Mouse (Mus musculus): ENCODE measurements around the gene Pxylp1.
A peak's percentile ranks its signal among the peaks of the same experiment; 100 is the strongest.

Pxylp1 gene

DNA sequence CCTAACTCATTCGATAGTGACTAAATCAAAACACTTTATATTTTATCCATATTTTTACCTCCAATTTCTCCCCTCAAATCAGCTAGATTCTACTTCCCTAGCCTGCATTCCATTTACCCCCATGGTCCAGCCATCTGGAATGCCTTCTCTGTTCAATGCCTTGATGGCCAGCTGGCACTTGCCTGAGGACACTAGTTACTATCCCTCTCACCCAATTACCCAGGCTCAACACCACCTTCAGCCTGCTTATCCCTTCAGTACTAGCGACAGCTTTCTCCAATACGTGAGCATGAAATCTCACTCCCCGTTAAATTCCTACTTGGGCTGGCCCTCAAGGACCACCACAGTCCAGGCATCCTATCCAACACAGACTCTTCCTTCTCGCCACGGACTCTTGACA lies 2.2 kb downstream of the Pxylp1 start:
- peak; percentile 79 for DNase-seq

DNA sequence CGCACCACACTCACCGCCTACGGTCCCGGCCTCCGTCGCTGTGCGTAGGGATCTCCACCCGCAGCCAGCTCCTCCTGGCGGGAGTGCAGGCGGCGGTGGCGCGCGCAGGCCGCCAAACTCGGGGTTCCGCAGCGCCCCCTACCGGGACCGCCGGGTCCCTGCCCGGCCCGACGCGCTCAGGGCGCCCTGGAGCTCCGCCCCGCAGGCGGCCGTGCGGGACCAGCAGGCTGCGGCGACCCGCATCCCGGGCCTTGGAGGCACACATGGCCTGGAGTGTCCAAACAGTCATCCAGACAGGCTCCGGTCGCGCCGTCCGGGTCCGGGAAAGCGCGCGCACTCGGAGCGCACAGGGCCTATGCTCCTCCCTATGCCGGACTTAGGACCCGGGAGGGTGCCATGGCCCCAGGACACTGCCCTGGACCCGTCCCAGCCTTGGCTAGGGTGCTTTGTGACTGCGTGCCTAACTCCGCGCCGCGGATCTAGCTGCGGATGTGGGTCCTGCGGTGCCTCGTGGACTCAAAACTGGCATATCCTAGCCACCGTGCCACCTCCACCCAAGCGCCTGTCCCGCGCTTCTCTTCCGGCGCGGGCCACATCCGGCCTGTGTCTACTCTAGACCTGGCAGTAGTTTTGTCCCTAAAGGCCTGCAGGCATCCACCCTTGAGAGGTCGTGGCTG lies 3.0 kb downstream of the Pxylp1 start:
- DNase-seq, result peak; percentile 88

DNA sequence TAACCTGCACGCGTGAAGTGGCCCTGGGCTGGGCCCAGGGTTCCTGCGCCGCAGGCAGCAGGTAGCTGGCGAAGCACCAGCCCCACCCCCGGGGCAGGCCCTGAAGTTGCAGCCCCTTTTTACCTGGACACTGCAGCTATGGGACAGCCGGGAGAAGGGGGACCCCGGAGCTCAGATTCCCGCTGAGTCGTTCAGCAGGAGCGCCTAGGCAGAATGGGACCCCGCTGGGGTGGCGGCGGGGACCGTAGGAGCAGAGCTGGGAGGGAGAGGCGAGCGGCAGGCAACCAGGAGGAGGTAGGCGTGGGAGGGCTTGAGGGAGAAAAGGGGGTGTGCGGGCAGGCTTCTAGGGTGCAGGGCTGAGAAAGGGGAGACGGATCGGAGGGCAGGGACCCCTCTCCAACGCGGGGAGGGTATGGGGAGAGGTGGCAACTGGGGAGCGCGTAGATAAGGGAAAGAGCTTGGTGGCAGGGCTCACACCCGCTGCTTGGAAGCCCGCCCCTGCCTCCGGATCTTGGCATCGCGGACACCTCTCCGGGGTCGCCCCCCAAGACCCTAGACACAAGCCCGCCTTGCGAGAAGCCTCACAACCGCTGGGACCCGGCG lies 3.6 kb downstream of the Pxylp1 start:
- peak; percentile 82 for DNase-seq

DNA sequence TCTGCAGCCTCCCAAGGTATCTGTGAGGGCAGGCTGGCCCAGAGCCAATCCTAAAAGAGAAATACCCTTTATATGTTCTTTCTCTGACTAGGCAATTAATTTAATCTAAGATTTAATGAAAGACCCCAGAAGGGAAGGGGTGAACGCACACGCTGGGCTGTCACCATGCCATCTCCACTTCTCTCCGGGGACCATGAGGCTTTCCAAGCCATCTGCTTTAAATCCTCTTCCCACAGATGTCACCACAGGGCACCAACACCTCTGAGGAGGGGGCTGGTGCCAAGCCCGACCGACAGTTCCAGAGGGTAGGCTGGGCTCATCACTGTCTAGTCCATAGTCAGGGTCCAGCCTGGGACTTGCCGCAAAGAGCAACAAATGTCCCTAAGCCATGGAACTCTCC lies 4.5 kb downstream of the Pxylp1 start:
- peak; percentile 83 for DNase-seq

DNA sequence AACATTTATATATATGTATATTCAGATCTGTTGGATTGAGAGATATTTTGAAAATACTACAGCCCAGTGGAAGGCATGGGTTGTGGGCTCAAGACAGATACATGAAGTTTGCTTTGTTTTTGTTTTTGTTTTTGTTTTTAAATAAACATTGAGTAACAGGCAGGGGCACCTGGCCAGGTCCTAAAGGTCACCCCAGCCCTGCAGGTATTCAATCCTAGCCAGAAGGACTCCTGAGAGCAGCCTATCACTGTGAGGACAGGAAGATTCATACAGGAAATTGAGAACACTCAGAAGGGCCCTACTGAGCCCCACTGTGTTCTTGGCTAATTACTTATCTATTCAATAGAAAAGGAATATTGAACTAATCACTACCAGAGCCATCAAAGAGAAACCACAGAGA lies 5.0 kb downstream of the Pxylp1 start:
- no peak for DNase-seq

DNA sequence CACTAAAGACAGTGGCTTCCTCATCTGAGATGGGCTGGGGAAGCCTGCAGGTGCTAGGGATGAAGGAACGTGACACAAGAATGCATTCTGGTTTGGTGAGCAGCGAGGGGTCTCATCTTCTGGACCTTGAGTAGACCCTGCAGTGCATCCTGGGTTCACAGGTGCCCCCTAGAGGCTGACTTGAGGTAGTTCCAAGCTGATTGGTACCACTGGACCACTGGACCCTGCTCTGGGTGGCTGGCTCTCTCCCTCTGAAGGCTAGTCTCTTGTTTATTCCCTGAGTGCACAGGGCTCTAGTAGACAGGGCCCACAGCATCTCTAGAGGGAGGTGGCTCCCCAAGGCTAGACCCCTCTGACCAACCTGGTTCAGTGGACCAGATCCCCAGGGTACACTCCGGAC lies 6.7 kb downstream of the Pxylp1 start:
- DNase-seq, result peak; percentile 68

DNA sequence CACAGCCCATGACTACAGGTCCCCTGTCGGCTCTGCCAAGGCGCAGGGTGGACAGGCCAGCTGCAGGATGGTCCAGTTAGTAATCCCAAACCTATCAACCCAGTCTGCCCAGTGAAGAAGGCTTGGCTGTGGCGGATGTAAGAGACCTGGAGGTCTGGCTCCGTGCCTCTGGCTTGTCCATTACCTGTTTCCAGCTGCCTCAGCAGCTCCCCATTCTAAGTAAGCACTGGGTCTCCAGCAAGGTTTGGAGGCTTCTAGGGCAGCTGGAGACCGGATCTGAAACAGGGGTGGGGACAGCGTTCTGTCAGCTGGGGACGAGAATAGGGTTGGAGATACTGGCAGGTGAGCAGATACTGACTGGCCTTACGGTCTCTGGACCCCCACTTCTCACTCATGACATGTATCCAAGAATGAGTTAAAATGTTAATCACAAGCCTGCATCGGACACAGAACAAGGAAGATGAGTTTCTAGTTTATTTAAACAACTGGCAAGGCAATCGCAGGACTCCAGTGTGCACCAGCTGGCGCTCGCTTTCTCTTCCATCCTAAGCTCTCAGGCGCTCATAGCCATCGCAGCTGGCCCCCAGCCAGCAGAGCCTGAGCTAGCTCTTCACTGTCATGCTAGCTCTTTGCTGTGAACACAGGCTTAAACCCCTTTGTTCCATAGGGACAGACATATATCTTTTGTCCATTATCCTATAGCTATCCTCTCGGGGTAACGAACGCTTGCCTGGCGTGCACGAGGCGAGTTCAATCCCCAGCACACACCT lies 9.8 kb downstream of the Pxylp1 start:
- DNase-seq, result peak; percentile 71

DNA sequence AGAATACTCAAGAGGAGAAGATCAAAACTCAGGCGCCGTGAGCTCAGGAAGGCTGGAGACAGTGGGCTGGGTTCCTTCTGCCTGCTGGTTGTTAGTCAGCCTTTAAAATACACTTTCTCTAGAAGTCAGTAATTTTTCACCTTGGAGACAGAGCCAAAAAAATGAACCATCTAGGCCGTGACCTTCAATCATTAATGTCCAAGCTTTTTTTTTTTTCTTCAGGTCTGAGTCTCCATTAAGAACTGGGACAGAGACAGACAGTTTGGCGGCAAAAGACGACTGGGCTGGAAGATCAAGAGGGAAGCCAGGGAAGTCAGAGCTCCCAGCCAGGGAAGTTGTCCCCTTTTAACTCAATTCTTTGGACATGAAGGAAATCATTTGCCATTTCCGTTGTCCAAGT lies 10.6 kb downstream of the Pxylp1 start:
- no peak for DNase-seq

DNA sequence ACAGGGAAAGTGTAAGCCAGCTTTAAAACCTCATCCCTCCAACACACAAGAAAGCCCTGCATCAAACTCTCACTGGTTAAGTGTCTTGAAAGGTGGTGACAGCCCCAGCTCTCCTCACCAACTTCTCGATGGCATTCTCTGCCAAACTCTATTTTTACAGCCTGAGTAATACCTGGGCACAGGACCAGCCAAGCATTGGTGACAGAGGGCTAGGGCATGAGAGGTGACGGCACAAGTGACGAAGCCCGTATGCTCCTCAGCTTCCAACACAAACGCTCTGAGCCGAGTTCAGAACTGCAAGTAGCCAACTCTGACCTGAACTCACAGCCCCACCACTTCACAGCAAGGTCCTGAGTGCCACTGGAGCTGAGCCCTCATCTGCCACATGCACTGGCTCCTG lies 13.4 kb downstream of the Pxylp1 start:
- peak; percentile 91 for DNase-seq

DNA sequence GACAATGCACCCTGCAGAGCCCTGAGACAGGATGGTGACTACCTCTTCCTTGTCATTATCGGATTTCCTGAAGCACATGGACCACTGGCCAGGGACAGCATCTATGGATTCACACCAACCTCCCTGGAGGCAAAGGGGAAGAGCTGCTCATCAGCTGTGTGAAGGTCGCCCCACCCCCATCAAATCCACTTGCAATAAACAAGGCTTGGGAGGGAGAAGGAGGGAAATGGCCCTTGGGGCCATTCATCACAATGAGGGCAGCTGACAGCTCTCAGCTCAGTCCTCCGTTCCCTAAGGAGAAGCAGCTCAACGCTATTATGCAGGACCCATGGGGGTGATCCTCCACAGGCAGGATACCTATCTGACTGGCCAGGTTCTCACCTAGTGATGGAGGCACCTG lies 14.0 kb downstream of the Pxylp1 start:
- no peak for DNase-seq

DNA sequence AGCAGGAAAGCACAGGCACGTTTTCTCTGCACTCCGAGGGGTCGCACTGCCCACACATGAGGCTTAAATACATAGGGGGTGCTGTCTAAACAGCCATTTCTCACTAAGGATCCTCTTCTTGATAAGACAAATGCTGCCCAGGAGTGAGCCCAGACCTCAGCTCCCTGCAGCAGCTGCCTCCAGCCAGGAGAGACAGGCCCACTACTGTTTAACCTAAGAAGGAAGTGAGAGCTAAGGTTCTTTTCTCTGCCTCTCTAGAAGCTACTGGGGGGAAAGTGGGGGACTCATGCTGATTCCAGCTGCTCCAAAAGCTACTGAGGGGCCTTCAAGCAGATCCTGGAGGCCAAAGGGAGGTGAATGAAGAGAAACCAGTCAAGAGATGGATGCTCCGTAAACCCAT lies 16.8 kb downstream of the Pxylp1 start:
- DNase-seq, result peak; percentile 27

DNA sequence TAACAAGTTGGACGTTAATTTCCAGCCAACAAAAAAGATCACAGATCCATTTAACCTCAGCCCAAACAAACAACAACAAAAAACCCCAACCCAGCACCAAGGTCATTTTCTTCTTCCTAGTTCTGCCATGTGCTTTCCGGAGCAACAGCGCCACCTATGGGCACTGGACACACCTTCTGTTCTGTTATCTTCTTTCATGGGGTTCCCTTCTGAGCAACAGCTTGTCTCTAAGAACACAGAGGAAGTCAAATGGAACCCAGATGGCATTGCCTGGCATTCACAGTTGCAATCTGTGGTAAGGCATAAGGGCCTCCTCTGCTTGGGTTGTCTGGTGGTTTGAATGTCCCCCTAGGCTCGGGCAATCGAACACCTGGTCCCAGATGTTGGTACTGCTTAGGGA lies 19.4 kb downstream of the Pxylp1 start:
- peak; percentile 92 for DNase-seq

DNA sequence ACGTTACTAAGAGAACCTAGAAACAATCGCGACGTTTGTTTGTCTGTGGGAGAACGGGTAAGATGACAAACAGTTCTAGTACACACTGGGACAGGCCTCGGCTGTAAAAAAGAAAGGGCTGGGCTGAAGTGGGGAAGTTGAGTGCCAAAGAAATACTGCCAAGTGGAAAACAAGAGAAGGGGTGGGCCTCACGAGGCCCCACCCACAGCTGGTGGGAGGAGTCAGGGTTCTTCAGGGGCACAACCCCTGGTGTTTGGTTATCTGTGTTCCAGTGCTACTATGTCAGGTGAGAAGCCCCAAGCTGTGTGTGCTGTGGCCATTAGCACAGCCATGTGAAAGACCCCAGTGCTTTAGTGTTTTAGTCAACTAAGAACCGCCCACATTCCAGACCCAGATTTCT lies 22.4 kb downstream of the Pxylp1 start:
- DNase-seq, result no peak

DNA sequence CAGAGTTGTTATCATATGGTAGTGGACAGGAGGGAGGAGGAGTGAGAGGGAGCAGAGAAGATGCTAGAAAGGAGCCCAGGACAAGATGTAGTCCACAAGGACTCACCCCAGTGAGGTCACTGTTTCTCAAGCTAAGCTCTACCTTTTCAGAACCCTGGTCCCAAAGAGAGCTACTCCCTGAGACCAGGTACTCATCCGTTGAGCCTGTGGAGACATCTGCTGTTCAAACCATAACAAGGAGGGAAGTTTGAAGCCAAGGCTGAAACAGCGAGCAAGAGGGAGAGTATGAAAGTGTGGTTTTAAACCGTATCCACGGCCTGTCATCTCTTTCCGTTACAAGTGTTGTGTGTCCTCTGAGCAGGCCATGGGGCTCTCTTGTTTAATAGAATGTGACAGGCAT lies 22.9 kb downstream of the Pxylp1 start:
- no peak for DNase-seq

DNA sequence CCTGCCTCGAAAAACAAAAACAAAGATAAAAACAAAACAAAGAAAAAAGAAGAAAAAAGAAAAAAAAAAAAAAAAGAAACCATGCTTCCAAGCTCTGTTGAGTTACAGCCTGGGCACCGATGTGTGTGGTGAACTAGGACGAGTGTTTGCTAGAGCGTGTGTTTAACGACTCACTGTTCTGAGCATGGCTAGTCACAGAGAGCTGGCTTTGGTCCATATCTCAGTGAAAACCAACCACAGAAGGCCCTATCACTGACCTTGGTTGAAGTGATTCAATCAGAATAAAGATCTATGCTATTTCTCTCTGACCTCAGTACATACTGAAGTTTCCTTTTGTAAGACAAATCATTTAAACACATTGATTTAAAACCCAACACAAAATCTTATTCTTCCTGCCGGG lies 23.9 kb downstream of the Pxylp1 start:
- DNase-seq, result no peak

DNA sequence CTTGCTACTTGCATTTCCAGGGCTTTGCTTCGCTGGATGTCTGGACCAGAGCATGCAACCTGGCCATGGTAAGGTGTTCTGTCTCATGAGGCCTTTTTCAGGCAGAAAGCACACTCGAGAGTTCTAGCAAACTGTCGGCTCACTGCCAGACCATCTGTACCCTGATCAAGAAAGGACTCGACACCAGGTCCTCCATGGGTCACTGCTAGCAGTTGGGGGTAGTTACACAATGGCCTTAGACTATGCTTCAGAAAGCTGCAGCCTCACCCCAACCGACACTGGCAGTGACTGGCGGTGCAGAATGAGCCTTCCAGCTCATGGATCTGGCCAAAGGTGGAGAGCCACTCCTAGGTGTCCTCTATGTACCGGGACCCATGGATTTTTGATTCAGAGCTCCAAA lies 25.3 kb downstream of the Pxylp1 start:
- DNase-seq, result peak; percentile 80

DNA sequence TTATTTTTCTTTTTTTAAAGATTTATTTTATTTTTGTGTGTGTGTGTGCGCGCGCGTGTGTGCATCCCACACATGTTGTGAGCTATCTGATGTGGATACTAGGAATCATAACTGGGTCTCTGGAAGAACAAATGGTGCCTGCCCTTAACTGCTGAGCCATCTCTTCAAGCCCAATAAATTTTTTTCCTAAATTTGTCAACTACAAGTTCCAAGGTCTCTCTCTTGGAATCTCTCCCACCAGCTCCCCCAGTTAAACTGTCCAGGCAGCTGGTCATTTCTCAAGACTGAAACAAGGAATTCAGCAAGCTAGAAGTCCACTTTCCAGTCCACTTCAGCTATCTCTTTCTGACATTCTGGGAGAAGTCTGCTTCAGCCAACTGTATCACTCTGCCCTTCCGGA lies 26.3 kb downstream of the Pxylp1 start:
- no peak for DNase-seq

DNA sequence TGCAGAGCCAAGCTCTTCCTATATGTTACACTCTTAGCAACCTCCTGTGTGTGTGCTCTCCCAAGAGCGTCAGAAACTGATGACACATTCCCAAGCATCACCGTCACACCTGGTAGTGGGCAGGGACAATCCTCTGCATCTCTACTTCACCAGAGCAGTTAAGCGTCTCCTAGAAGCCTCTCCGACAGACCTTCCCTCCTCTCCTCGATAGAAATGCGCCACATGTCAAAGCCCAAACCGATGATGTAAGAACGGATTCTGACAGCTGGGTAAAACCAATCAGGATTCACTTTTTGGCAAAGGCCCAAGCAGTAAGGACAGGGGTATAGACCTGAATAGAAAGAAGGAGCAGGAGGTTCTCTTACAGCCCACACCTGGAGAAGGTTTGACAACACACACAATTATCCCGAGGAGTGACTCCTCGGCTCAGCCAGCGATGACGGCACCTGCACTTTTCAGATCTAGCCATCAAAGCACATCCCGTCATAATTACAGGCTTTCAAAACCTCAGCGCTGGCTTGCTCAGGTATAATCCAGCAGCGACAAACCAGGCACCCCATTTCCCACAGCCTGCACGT lies 26.9 kb downstream of the Pxylp1 start:
- DNase-seq, result no peak

DNA sequence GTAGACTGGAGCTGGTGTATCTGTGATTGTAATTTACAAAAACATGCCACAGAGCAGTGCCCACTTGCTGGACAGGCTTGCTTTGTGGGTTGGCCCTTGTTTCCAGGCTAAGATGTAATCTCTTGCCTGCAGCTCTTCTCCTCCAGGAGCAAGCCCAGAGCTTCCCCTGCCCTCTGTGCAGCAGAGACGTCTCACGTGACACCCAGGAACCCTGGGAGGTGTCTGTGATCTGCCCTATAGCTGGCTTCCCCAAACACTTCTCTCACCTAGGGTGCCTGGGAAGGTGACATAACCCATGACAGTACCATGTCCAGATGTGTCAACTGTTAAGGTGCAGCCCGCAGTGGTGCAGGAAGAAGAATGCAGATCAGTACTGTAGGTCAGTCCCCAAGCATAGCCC lies 28.9 kb downstream of the Pxylp1 start:
- no peak for DNase-seq

DNA sequence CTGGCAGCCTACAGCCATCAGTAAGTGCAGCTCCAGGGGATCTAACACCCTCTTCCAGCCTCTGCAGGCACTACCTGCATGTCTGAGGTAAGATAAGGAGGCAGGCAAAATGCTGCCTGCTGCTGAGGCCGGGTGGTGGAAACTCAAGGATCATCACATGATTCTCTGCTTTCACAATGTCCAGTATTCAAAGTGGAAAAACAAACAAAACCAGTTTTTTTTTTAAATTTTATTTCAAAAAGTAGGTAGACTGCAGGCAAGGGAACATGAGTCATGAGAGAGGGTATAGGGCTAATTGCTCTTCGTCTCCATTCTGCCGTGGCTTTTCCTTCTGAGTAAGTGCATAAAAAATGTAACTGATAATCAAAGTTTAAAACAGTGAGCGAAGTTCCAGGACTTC lies 29.6 kb downstream of the Pxylp1 start:
- DNase-seq, result no peak

DNA sequence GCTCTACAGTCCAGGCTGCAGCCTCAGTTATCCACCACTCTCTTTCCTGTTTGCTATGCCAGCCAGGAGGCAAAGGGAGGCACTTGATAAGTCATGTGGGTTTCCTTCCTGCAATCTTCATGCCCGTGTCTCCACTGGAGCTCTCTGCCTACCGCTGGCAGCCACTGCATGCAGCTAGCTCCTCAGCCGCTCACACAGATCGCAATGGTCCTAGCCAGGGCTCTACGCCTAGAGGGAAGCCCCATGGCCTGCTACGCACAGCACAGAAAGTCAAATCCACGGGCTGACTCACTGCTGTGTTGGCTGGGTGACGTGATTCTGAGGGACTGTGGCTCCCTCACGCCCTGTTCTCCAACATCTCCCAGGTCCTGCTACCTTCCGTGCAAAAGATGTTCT lies 31.4 kb downstream of the Pxylp1 start:
- no peak for DNase-seq

DNA sequence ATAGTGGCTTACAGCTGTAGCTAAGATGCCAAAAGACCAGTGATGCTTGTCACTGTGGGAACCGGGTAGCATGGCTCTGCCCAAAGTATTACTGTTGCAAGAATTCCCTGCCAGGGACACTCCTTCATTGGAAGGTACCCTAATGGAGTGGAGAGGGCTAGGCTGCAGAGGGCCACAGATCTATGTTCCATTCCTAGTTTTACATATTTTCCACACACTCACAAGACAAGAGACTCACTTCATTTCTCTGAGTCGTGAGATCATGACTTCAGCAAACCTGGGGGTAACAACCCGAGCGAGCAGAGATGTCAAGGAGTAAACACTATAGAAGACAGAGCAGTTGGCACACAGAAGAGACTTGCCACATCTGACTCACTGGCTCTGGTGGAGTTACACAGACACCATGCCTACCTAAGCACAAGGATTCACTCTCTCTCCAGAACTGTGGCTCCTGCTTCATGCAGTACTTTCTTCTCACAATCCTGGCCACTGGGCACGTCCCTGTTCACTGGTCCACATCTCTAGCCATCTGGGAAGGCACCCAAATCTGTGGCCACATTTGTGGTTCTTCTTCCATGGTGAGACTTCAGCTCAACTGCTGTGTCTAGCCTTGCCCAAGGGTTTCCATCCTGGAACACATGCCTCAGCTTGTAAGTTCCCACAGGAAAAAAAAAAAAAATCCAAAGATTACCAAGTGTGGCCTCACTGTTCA lies 31.9 kb downstream of the Pxylp1 start:
- DNase-seq, result no peak

DNA sequence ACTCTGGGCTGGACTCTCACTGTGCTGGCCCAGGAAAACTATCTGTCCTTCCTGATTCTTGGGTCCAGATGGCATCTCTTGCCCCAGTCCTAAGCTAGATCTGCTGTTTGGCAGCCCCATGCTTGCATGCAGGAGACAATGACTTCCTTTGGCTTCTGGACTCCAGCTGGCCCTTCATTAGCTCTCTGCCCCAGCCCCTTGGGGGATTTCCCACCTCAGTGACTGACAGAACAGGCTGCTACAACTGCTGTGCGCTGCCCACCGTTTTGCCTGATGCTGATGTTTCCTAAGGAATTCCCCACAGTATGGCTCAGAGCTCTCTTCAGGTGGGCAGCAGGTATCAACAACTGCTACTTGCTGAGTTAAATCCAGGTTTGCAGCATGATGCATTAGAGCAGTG lies 33.4 kb downstream of the Pxylp1 start:
- no peak for DNase-seq

Measured in cerebellum, adult 11-12 months (tissue).